Mouse (Mus musculus) hindbrain, embryonic 16.5 days (tissue): ENCODE measurements at regions not wholly inside any gene's neighbourhood (a gene's known extent, or its start where the extent isn't known, plus 50 kb on each side); places are given as distances from the start of the nearest gene placed in this dataset.

Experiments used
- ATAC-seq: fragments of 200-750 bp; cut with Nextera tagmentation; 2 replicates; pipeline ENCODE4 v1.8.0; 2017; ENCODE audit warnings: moderate TSS enrichment, moderate library complexity
- H3K27ac ChIP-seq: fragments of 300-500 bp; sonication (generic); 2 replicates; pipeline ENCODE4 v1.5.1; 2014; ENCODE audit warnings: low read depth, mild to moderate bottlenecking, control low read depth, low read length, moderate library complexity
- H3K27me3 ChIP-seq: fragments of 300-500 bp; sonication (generic); replicated peaks from 2 replicates; pipeline ENCODE4 v1.6.1; 2014; ENCODE audit warnings: low read length; ENCODE audit not compliant: control insufficient read depth, insufficient read depth
- H3K36me3 ChIP-seq: fragments of 300-500 bp; sonication (generic); 2 replicates; pipeline ENCODE4 v1.6.1; 2014; ENCODE audit warnings: mild to moderate bottlenecking, low read length, moderate library complexity, mixed read lengths; ENCODE audit not compliant: control insufficient read depth, insufficient read depth
- H3K4me1 ChIP-seq: fragments of 300-500 bp; sonication (generic); 2 replicates; pipeline ENCODE4 v1.6.1; 2014; ENCODE audit warnings: low read depth, low read length; ENCODE audit not compliant: control insufficient read depth, insufficient read depth
- H3K4me2 ChIP-seq: fragments of 300-500 bp; sonication (generic); 2 replicates; pipeline ENCODE4 v1.6.1; 2014; ENCODE audit warnings: mild to moderate bottlenecking, low read length, control low read depth, moderate library complexity
- H3K4me3 ChIP-seq: fragments of 300-500 bp; sonication (generic); 2 replicates; pipeline ENCODE4 v1.5.1; 2014; ENCODE audit warnings: mild to moderate bottlenecking, low read length, control low read depth, moderate library complexity
- H3K9ac ChIP-seq: fragments of 300-500 bp; sonication (generic); 2 replicates; pipeline ENCODE4 v1.6.1; 2014; ENCODE audit warnings: low read depth, mild to moderate bottlenecking, control low read depth, low read length, moderate library complexity
- H3K9me3 ChIP-seq: fragments of 300-500 bp; sonication (generic); 2 replicates; pipeline ENCODE4 v1.6.1; 2014; ENCODE audit warnings: mild to moderate bottlenecking, low read length, moderate library complexity; ENCODE audit not compliant: control insufficient read depth
- WGBS: fragments of 180-500 bp; shearing (Covaris S2); extraction: QIAGEN DNeasy Blood & Tissue Kit; methylation state at CpG from one replicate; pipeline ENCODE4 v1.1.7; 2014; 5-methylcytosine and 5-hydroxymethylcytosine counted together

DNA sequence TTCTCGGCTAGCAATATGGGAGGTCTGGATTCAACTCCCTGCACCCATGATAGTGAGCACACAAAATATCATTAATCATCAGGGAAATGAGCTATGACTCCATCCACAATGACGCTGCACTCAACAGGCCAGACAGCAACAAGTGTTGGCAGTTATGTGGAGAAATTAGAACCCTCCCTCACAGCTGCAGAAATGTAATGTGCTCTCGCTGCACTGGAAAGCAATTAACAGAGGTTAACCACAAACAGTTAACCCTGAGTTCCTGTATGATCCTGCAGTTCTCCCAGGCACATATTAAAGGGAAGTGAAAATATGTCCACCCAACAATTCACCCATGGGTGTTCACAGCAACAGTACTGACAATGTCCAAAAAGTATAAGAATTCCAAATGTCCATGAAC is 54.0 kb upstream of the Jade2 start:
- Histone ChIP-seq H3K9ac (no peak overlapping the region), H3K27me3 (no peaks in the 10 kb centered on the region), H3K4me2 (no peak overlapping the region), H3K36me3 (no peaks in the 10 kb centered on the region), H3K4me1 (peaks cover 5% of the 10 kb centered on the region), H3K27ac (no peak overlapping the region), H3K9me3 (no peaks in the 10 kb centered on the region), H3K4me3 (no peak overlapping the region)
- 77% methylated on average over 3 of the region's 3 CpGs for WGBS
- ATAC-seq: no peak

DNA sequence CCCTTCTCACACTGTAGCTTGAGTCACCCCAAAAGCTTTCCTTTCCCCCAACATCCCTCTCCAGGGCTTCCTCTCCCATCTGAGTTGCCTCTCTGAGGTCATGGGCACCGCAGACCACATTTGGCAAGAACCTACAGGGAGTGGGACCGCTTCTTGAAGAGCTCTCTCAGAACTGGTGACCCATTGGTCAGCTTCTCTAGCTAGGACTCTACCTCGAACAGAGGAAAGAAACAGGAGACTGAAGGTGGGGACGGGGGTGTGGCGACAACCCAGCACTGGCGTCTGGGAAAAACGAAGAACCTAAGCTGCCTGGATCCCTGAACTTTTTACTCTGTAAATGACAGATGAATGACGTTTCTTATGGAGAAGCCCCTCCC is 51.8 kb upstream of the Cdkn2aipnl start:
- no peak overlapping the region for H3K27ac ChIP-seq
- WGBS: 16% methylated on average over 8 of the region's 8 CpGs
- H3K4me3 ChIP-seq: no peak overlapping the region
- peaks cover 5% of the 10 kb centered on the region for H3K4me1 ChIP-seq
- H3K4me2 ChIP-seq: peak overlapping the region; percentile 52
- H3K9me3 ChIP-seq: no peaks in the 10 kb centered on the region
- H3K9ac ChIP-seq: peak overlapping the region; percentile 48
- ATAC-seq: no peak
- H3K36me3 ChIP-seq: no peaks in the 10 kb centered on the region
- no peaks in the 10 kb centered on the region for H3K27me3 ChIP-seq

DNA sequence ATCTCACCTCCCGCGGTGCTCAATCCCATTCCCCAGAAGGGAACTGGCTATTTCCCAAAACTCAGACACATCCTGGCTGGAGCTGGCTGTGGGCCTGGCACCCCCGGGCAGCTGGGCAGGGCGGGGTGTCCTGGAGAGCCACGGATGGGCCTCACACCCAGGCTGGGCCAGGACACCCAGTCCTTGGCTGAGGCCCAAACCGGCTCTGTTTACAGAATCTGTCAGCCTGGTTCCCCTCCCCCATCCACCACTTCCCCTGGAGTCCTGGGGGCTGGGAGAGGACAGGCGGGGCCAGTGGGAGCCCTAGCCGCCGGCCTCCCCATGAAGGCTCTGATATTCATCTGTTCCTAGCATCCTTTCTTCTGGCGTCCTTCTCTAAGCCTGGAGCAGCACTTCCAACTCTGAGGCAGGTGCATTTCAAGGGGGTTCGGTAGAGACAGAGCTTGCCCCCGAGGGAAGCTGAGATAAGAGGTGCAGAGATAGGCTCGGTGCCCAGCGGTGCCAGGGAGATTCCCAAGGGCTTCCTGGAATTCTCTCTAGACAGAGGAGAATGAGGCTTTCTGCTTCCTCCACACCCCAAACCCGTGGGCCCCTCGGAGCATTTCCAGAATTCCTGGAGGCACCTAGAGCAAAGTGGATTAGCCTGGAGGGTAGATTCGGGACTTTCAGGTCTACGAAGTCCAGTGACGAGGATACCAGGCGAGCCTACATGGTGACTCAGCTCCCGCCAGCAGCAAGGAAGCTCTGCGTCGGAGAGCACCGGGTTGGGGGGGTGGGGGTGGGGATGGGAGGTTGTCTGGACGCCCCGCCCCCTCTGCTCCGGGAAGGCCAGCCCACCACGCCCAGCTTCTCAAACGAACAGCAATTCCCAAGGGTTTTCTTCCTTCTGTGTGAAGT is 51.2 kb upstream of the Cdkn2aipnl start:
- Histone ChIP-seq H3K36me3 (no peaks in the 10 kb centered on the region), H3K4me1 (peaks cover 5% of the 10 kb centered on the region), H3K27me3 (no peaks in the 10 kb centered on the region), H3K4me3 (peak overlapping the region; percentile 32), H3K9me3 (no peaks in the 10 kb centered on the region), H3K9ac (peak overlapping the region; percentile 57), H3K4me2 (peak overlapping the region; percentile 52), H3K27ac (peak overlapping the region; percentile 30; the same call in 1 of the 2 replicates)
- whole genome bisulfite sequencing: under 1% methylated on average over 29 of the region's 29 CpGs
- peak; percentile 79 for ATAC-seq
